8 mouse cellular contexts compared by ENCODE assay signal in the genomic region with DNA sequence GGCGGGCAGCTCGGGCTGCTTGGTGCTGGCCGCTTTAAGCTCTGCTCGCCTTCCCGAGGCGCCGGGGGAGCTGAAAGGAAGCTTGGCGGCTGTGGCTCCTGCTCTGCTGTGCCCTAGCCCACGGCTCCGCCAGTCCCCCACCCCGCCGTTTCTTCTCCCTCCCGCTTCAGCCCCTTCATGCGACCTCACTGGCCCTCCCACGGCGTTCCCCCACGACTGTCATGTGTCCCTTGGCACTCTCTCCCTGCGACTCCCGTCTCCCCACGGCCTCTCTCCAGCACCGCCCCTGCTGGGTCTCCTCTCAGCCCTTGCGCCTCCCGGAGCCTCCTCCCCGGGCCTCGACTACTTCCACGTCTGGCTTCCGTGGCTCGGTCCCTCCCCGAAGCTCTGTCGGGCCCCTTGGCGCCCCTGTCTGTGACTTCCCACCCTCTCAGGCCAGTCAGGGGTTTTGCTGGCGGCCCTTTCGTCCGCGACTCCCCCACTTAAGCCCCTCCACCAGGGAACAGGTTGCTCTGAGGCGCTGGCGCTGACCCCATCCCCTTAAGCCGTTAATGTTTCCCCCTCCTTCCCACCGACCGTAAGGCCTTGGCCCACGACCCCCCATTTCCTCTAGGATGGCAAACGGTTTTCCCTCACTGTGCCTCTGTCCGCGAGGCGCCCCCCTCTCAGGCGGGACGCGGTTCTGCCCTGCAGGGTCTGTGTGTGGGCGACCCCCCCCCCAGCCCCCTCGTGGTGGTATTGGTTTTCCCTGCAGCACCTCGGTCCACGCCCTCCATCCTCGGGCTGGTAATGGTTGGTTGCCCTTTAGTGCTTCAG. TPM values are rescaled to one million over a fixed set of nuclear protein-coding genes. Genes with fewer than 3 reads are reported as not detected.
DNase-seq lines count a peak whose midpoint lies in the region; ATAC-seq and TF ChIP-seq lines count a peak whose summit lies in the region.

No protein-coding gene starts in this region.

- ATAC-seq in intestine, postnatal 0 days, result peak; percentile 76

- TF ChIP-seq CTCF in intestine, postnatal 0 days (IDR thresholded peaks at IDR 0.05; ENCODE audit: low read depth), result no peak; the same call in 1 of the 2 replicates

- no peaks in the 10 kb centered on the region for H3K27me3 ChIP-seq in intestine, postnatal 0 days (replicated peaks; ENCODE audit: control insufficient read depth, insufficient read depth, low read length)

- peak overlapping the region; percentile 93 for H3K9ac ChIP-seq in ES-E14 (ENCODE audit: insufficient read depth, low read depth, low read length, poor library complexity, severe bottlenecking)
- H3K9ac ChIP-seq in intestine, postnatal 0 days (ENCODE audit: low read depth, low read length), result peak overlapping the region; percentile 65

- peaks cover 2% of the 10 kb centered on the region for H3K36me3 ChIP-seq in ES-E14 (ENCODE audit: control insufficient read depth, insufficient read depth, low read length, poor library complexity, severe bottlenecking)
- no peaks in the 10 kb centered on the region for H3K36me3 ChIP-seq in intestine, postnatal 0 days (ENCODE audit: control insufficient read depth, insufficient read depth)

- H3K4me2 ChIP-seq in intestine, postnatal 0 days (replicated peaks; ENCODE audit: low read depth), result peak overlapping the region; percentile 82

- peak overlapping the region; percentile 87 to 99 for H3K4me3 ChIP-seq in ES-E14 (ENCODE audit: insufficient read depth in 1 of 2, low read depth in 1 of 2, low read length in 2 of 2, poor library complexity in 1 of 2, severe bottlenecking in 1 of 2)
- peak overlapping the region; percentile 61 for H3K4me3 ChIP-seq in intestine, postnatal 0 days (ENCODE audit: low read depth, low read length)

- 13% methylated on average over 44 of the region's 53 CpGs for WGBS in intestine, postnatal 0 days

- in situ Hi-C loops in ES-E14 (cut with MboI; ENCODE audit: low sequenced_read_pairs in 2 of 2, unreplicated experiment in 2 of 2), result no loop called here

- peaks cover 4 to 7% of the 10 kb centered on the region in 2 experiments; a peak in 2 of 4 replicates for H3K4me1 ChIP-seq in ES-E14 (ENCODE audit: control insufficient read depth in 2 of 2, insufficient read depth in 2 of 2, low read length in 2 of 2, poor library complexity in 1 of 2)
- H3K4me1 ChIP-seq in intestine, postnatal 0 days (replicated peaks; ENCODE audit: control insufficient read depth, insufficient read depth, low read length), result no peaks in the 10 kb centered on the region

- DNase-seq in 3134 (ENCODE audit: extremely low read depth, insufficient read length, low spot score) (peak; percentile 70), ES-E14 (ENCODE audit: low read depth, low spot score) (no peak)
- DNase-seq in cerebellum, adult 11-12 months, result peak; percentile 37
- peak; percentile 16 for DNase-seq in gastrocnemius, postnatal 10 days
- peak; percentile 10 for DNase-seq in lung, postnatal 36 days
- DNase-seq in retina, postnatal 1 day, result peak; percentile 47
- DNase-seq in urinary bladder, postnatal 10 days (ENCODE audit: low spot score), result no peak

- H3K27ac ChIP-seq in ES-E14 (ENCODE audit: insufficient read depth, low read depth, low read length, poor library complexity, severe bottlenecking), result peak overlapping the region; percentile 90
- H3K27ac ChIP-seq in intestine, postnatal 0 days (ENCODE audit: low read depth, low read length), result peak overlapping the region; percentile 35; the same call in 1 of the 2 replicates

- no peaks in the 10 kb centered on the region for H3K9me3 ChIP-seq in ES-E14 (ENCODE audit: control insufficient read depth, insufficient read depth, low read depth, low read length)
- H3K9me3 ChIP-seq in intestine, postnatal 0 days (ENCODE audit: control insufficient read depth), result no peaks in the 10 kb centered on the region

TF ChIP-seq in ES-E14, 5 proteins besides CTCF, POLR2A, EP300 and RAD21:
- TF ChIP-seq MAFK (IDR thresholded peaks at IDR 0.05; ENCODE audit: insufficient read depth, low read depth, low read length), result no peak
- no peak for TF ChIP-seq ZC3H11A (IDR thresholded peaks at IDR 0.05; ENCODE audit: borderline replicate concordance, low read depth, low read length)
- TF ChIP-seq HCFC1 (IDR thresholded peaks at IDR 0.05; ENCODE audit: borderline replicate concordance, insufficient read depth, low read length), result no peak
- TF ChIP-seq CHD2 (IDR thresholded peaks at IDR 0.05; ENCODE audit: low read depth, low read length), result no peak
- TF ChIP-seq ZNF384 (IDR thresholded peaks at IDR 0.05; ENCODE audit: low read depth, low read length), result no peak

RNA-seq across cellular contexts. Expression of gene Alg13, which starts 0.8 kb away (rescaled TPM):
- total RNA-seq in ES-E14 (2012; rRNA removed), result 159 and 160 TPM in 2 replicates
- total RNA-seq in gastrocnemius, postnatal 10 days (2021), result 1 to 10 TPM; 6.6 to 9.4 TPM
- 8.0 and 8.5 TPM in 2 replicates for polyA plus RNA-seq in intestine, postnatal 0 days (2015; fragmentation: Nextera tagmentation; extraction: Ambion mirVana)

Comparison
In these comparisons a context has a peak if more than half of its experiments do, and no peak if none do; other contexts are left out.
1. DNase-seq: peak in 3134 (single experiment), cerebellum, adult 11-12 months (single experiment), gastrocnemius, postnatal 10 days (single experiment), lung, postnatal 36 days (single experiment) and retina, postnatal 1 day (single experiment); none in ES-E14 (single experiment) and urinary bladder, postnatal 10 days (single experiment).
2. RNA of gene Alg13, which starts 0.8 kb away (total RNA-seq): 159 to 160 TPM in ES-E14; 6.6 to 9.4 TPM in gastrocnemius, postnatal 10 days; every median in the first group is over 10 times any median in the second.